Mouse (Mus musculus) MEL (cell line): ENCODE measurements around the gene Med4.

Experiments
- CTCF ChIP-seq, 3 experiments: IDR thresholded peaks in 2 of 3; conservative IDR thresholded peaks in 1 of 3; 2 replicates each; pipeline ENCODE4 v1.5.1; 2011 to 2012; ENCODE audit warnings: low read length in 3 of 3, low read depth in 2 of 3, mild to moderate bottlenecking in 2 of 3, improper control_type of control experiment in 1 of 3, inconsistent platforms in 1 of 3, mixed read lengths in 1 of 3, moderate library complexity in 1 of 3; ENCODE audit not compliant: control insufficient read depth in 1 of 3, insufficient read depth in 1 of 3, poor library complexity in 1 of 3, severe bottlenecking in 1 of 3
- EP300 ChIP-seq, 2 experiments: IDR thresholded peaks; 2 replicates each; pipeline ENCODE4 v1.6.1; 2011; ENCODE audit warnings: improper control_type of control experiment in 2 of 2, low read length in 2 of 2, low read depth in 1 of 2, mild to moderate bottlenecking in 1 of 2
- GATA1 ChIP-seq: IDR thresholded peaks from 2 replicates; pipeline ENCODE4 v1.6.1; 2011; ENCODE audit warnings: low read depth, low read length, improper control_type of control experiment
- MAFK ChIP-seq: IDR thresholded peaks from 2 replicates; pipeline ENCODE4 v1.6.1; 2011; ENCODE audit warnings: low read depth, mild to moderate bottlenecking, low read length, improper control_type of control experiment, borderline replicate concordance
- MAZ ChIP-seq: IDR thresholded peaks from 2 replicates; pipeline ENCODE4 v1.6.1; 2012; ENCODE audit warnings: low read depth, mild to moderate bottlenecking, inconsistent platforms, low read length, improper control_type of control experiment
- MYB ChIP-seq: IDR thresholded peaks from 2 replicates; pipeline ENCODE4 v1.6.1; 2011; ENCODE audit warnings: mild to moderate bottlenecking, low read depth, low read length, improper control_type of control experiment
- NRF1 ChIP-seq: IDR thresholded peaks from 2 replicates; pipeline ENCODE4 v1.6.1; 2014; ENCODE audit warnings: low read depth, mild to moderate bottlenecking, inconsistent platforms, low read length, improper control_type of control experiment, moderate library complexity; ENCODE audit not compliant: poor library complexity, insufficient read depth, severe bottlenecking
- POLR2A ChIP-seq, 2 experiments: IDR thresholded peaks; 2 replicates each; pipeline ENCODE4 v1.6.1; 2011 to 2012; ENCODE audit warnings: low read length in 2 of 2, mild to moderate bottlenecking in 2 of 2, control low read depth in 1 of 2, improper control_type of control experiment in 1 of 2, low read depth in 1 of 2, moderate library complexity in 1 of 2; ENCODE audit not compliant: control insufficient read depth in 1 of 2, insufficient read depth in 1 of 2, poor library complexity in 1 of 2
- TAL1 ChIP-seq: IDR thresholded peaks from 2 replicates; pipeline ENCODE4 v1.6.1; 2012; ENCODE audit warnings: mild to moderate bottlenecking, inconsistent platforms, low read length, moderate library complexity, mixed read lengths
- TBP ChIP-seq: IDR thresholded peaks from 2 replicates; pipeline ENCODE4 v1.8.0; 2011; ENCODE audit warnings: low read depth, low read length, improper control_type of control experiment
- ZNF384 ChIP-seq: IDR thresholded peaks from 2 replicates; pipeline ENCODE4 v1.6.1; 2012; ENCODE audit warnings: low read depth, mild to moderate bottlenecking, inconsistent platforms, low read length, improper control_type of control experiment

- TF ChIP-seq GATA1 (no peak), EP300 (IDR thresholded peaks at IDR 0.05; ENCODE audit: low read depth in 1 of 2, low read length in 2 of 2) (no peak), MYB (no peak), ZNF384 (no peak), CTCF (IDR thresholded peaks at IDR 0.05 in 2 of 3, conservative IDR thresholded peaks at IDR 0.05 in 1 of 3; ENCODE audit: control insufficient read depth in 1 of 3, insufficient read depth in 1 of 3, low read depth in 2 of 3, low read length in 3 of 3, poor library complexity in 1 of 3, severe bottlenecking in 1 of 3) (no peak), POLR2A (IDR thresholded peaks at IDR 0.05; ENCODE audit: control insufficient read depth in 1 of 2, insufficient read depth in 1 of 2, low read depth in 1 of 2, low read length in 2 of 2, poor library complexity in 1 of 2) (no peak), MAZ (no peak), TAL1 (no peak), MAFK (no peak), NRF1 (no peak), TBP (no peak)
These were observed 34.3 kb upstream of the Med4 start for GRCm38 (mm10) chr14:73475506-73475905.
